Mouse (Mus musculus) erythroblast, embryonic 14.5 days (primary cell): ENCODE results near the gene Sult4a1. TPM values are rescaled to one million over a fixed set of nuclear protein-coding genes. Genes with fewer than 3 reads are reported as not detected.

Experiments
- H3K27me3 ChIP-seq: 2 replicates; pipeline ENCODE4 v1.6.1; 2012; ENCODE audit warnings: inconsistent platforms; ENCODE audit not compliant: control insufficient read depth
- H3K36me3 ChIP-seq: 2 replicates; pipeline ENCODE4 v1.6.1; 2012; ENCODE audit warnings: mild to moderate bottlenecking, inconsistent platforms; ENCODE audit not compliant: control insufficient read depth
- H3K4me1 ChIP-seq: 2 replicates; pipeline ENCODE4 v1.6.1; 2012; ENCODE audit warnings: inconsistent platforms; ENCODE audit not compliant: control insufficient read depth
- H3K4me3 ChIP-seq: replicated peaks from 2 replicates; pipeline ENCODE3; 2012; ENCODE audit warnings: moderate library complexity, mild to moderate bottlenecking, inconsistent platforms
- H3K9me3 ChIP-seq: 2 replicates; pipeline ENCODE4 v1.6.1; 2012; ENCODE audit warnings: low read length, inconsistent platforms, mixed read lengths; ENCODE audit not compliant: control insufficient read depth
- GATA1 ChIP-seq: IDR thresholded peaks from 2 replicates; pipeline ENCODE4 v1.6.1; 2012; ENCODE audit warnings: low read length, inconsistent platforms, mixed read lengths
- TAL1 ChIP-seq: IDR thresholded peaks from 3 replicates; pipeline ENCODE4 v1.6.1; 2012; ENCODE audit warnings: low read length, inconsistent platforms, mixed read lengths
- polyA plus RNA-seq: library from polyadenylated mRNA; stranded (reverse); fragments of >175 nt; gene quantifications from 2 replicates; pipeline ENCODE4 v1.2.3, GENCODE M21; 2012

The Sult4a1 gene
- polyA plus RNA-seq, 1 experiment, result not detected

- no peak overlapping the region for H3K4me3 ChIP-seq
- no peaks in the 10 kb centered on the region for H3K36me3 ChIP-seq
- H3K9me3 ChIP-seq, result no peaks in the 10 kb centered on the region
- H3K27me3 ChIP-seq, result peaks cover 8% of the 10 kb centered on the region
- peaks cover 3% of the 10 kb centered on the region; the same call in 1 of the 2 replicates for H3K4me1 ChIP-seq
- no peak for TF ChIP-seq GATA1
- TF ChIP-seq TAL1, result no peak
Observed at GRCm38 (mm10) chr15:84077151-84077550, 28.4 kb downstream of the Sult4a1 start.

DNA sequence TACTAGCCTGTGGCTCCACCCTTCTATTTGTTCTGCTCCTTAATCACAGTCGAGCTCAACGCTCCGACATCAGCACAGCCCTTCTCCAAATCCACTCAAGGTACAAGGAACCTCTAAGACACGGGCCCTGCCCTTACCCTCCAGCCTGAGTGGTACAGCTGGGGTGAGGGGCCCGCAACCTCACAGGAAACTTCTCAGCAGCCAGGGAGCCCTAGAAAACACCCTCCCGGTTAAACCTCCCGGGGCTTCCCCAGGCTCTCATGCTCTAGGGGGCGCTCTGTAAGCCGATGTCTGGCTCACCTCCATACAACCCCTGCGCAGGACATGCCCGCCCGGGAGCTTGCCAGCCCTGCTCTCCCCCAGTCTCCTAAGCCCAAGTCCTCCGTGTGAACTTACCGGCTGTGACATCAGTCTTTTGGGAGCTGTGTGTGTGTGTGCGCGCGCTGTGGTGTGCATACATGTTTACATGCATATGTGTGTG is 30.8 kb downstream of the Sult4a1 start:
- Histone ChIP-seq H3K9me3 (no peaks in the 10 kb centered on the region), H3K4me3 (no peak overlapping the region), H3K27me3 (peaks cover 22% of the 10 kb centered on the region), H3K4me1 (no peaks in the 10 kb centered on the region), H3K36me3 (no peaks in the 10 kb centered on the region)
- TF ChIP-seq GATA1, result no peak
- TF ChIP-seq TAL1, result no peak

DNA sequence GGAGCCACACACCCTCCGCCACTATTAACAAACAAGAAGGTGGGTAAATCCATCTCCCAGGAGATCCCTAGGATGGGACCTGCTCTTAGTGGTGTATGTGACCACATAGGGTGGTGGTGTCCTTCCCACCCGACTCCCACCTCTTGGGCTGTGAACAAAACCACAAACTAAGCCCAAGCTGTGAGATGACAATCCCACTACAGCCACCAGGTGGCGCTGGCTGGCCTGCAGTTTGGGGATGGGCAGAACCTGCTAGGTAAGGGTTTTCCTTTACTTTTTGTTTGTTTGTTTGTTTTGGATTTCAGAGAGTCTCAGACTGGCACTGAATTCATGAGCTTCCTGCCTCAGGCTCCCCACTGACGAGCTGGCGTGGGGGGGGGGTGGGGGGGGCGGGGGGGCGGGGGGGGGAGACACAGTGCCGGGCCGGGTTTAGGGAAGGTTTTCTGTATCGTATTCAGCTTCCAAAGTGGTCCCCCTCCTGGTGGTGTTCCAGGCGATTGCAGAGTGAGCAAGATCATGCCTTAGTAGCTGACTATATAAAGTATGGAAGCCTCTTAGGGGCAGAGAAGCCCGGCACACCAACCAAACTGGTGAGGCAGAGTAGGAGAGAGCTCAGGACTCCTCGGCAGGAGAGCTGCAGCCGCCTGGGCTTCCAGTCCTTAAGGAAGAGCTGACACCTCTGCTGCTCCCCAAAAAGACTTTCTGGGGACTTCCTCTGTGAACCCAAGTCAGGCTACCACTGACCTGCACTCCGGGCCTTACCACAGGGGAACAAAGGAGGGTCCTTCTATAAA is 31.4 kb downstream of the Sult4a1 start:
- peaks cover 28% of the 10 kb centered on the region for H3K27me3 ChIP-seq
- H3K36me3 ChIP-seq, result no peaks in the 10 kb centered on the region
- H3K9me3 ChIP-seq, result no peaks in the 10 kb centered on the region

GRCm38 (mm10) chr15:84073058-84073457 is 32.5 kb downstream of the Sult4a1 start:
- Histone ChIP-seq H3K4me3 (no peak overlapping the region), H3K27me3 (peaks cover 36% of the 10 kb centered on the region), H3K9me3 (no peaks in the 10 kb centered on the region), H3K4me1 (no peaks in the 10 kb centered on the region), H3K36me3 (no peaks in the 10 kb centered on the region)
- TF ChIP-seq TAL1, result no peak
- no peak for TF ChIP-seq GATA1

More for the DNA sequence above, 31.4 kb downstream of the Sult4a1 start:
- Histone ChIP-seq H3K4me1 (no peaks in the 10 kb centered on the region), H3K4me3 (no peak overlapping the region)
- no peak for TF ChIP-seq TAL1
- TF ChIP-seq GATA1, result no peak

- TF ChIP-seq TAL1, result no peak
- no peak for TF ChIP-seq GATA1
- Histone ChIP-seq H3K9me3 (no peaks in the 10 kb centered on the region), H3K36me3 (no peaks in the 10 kb centered on the region), H3K27me3 (peaks cover 39% of the 10 kb centered on the region), H3K4me3 (no peak overlapping the region), H3K4me1 (no peaks in the 10 kb centered on the region)
Observed at GRCm38 (mm10) chr15:84072226-84072625, 33.3 kb downstream of the Sult4a1 start.

DNA sequence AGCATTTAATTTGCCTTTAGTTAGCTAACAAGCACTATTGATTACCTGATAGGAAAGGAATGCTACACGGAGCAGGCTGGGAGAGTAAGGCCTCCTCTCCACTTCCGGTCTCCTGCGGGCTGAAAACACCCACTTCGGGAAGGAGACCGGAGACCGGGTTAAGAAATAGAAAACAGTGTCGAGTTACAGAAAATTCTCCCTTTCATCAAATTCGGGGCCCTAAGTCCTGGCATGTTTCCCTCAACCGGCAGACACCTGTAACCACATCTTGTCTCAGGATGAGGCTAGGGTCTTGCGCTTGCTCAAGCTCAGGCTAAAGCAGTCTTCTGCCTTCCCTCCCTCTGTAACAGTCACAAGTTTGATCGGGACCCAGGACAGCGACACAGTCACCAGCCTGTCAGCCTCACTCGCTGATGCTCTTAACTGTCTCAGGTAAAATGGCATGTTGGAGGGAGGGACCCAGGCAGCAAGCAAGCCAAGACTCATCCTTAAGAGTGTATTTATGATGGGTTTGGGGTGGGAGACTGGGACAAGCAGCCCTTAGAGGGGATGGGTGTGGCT is 35.4 kb downstream of the Sult4a1 start:
- peaks cover 48% of the 10 kb centered on the region for H3K27me3 ChIP-seq

DNA sequence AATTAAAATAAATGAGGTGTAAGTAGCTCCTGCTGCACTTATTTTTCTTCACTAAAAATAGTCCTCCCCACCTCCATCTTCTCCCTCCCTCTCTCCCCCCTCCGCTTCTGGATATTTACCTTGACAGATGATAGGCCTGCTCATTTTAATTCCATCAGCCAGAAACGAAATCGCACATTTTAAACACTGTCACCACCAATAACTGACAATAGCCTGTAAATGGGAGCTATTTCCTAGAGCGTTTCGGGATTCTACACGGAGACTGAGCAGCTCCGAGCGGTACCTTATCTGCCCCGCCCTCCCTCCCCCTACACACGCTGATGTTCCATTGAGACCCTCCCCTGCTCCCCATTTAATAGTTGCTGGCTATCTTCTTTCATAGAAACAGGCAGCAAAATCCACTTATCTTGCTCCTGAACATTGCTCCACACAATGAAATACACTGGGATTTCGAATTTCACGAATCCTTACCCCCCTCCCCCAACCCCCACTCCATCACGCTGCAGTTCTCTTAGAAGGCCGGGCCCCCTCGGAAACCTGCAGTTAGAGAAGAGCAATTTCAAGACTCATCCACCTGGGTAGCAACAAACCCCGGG is 36.0 kb downstream of the Sult4a1 start:
- peaks cover 14% of the 10 kb centered on the region for H3K9me3 ChIP-seq
- H3K4me1 ChIP-seq, result no peaks in the 10 kb centered on the region
- H3K27me3 ChIP-seq, result peaks cover 53% of the 10 kb centered on the region
- no peak for TF ChIP-seq TAL1
- no peak for TF ChIP-seq GATA1
- no peak overlapping the region for H3K4me3 ChIP-seq
- H3K36me3 ChIP-seq, result no peaks in the 10 kb centered on the region

More for the DNA sequence above, 35.4 kb downstream of the Sult4a1 start:
- H3K9me3 ChIP-seq, result peaks cover 10% of the 10 kb centered on the region
- no peak for TF ChIP-seq GATA1
- TF ChIP-seq TAL1, result no peak
- no peaks in the 10 kb centered on the region for H3K36me3 ChIP-seq
- H3K4me3 ChIP-seq, result no peak overlapping the region
- H3K4me1 ChIP-seq, result no peaks in the 10 kb centered on the region

DNA sequence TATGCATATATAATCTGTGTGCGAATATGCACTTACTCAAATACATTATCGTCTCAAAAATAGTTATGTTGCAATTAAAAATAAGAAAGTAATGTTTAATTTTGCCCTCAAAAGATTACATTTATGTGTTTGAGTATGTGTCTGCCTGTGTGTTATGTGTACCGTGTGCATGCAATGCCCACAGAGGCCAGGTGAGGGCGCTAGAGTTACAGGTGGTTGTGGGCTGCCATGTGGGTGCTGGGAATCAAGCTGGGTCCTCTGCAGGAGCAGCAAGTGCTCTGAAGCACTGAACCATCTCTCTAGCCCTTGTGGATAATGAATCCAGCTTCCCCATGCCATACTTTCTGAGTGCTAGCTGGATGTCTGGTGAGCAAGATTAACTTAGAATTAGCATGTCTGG is 39.9 kb downstream of the Sult4a1 start:
- Histone ChIP-seq H3K36me3 (no peaks in the 10 kb centered on the region), H3K9me3 (peaks cover 19% of the 10 kb centered on the region), H3K4me3 (no peak overlapping the region), H3K4me1 (no peaks in the 10 kb centered on the region), H3K27me3 (peaks cover 41% of the 10 kb centered on the region)
- TF ChIP-seq GATA1 (no peak), TAL1 (no peak)

GRCm38 (mm10) chr15:84065140-84065539 is 40.4 kb downstream of the Sult4a1 start, which contains the start of gene Efcab6:
Gene Efcab6, minus strand, starts transcription at chr15:84065379.
- TF ChIP-seq GATA1 (no peak), TAL1 (no peak)
- no peak within 1 kb of the TSS for H3K4me3 ChIP-seq
- no peaks in the 10 kb centered on the region for H3K4me1 ChIP-seq
- H3K9me3 ChIP-seq, result peaks cover 19% of the 10 kb centered on the region
- H3K36me3 ChIP-seq, result no peaks in the 10 kb centered on the region
- peaks cover 35% of the 10 kb centered on the region for H3K27me3 ChIP-seq
